Mouse (Mus musculus): Measurements from ENCODE around the gene Txnip. TPM values are rescaled to one million over a fixed set of nuclear protein-coding genes. Genes with fewer than 3 reads are reported as not detected.
"Not testable (repeated sequence)": the region's sequence is repeated elsewhere in the genome, so short reads cannot be mapped to it uniquely, and the experiment has no call there.

The Txnip gene
- 100 to 1,000 TPM; 346 to 908 (median 654) TPM for total RNA-seq (2022)

- DNase-seq (ENCODE audit: low spot score): peak; percentile 100
These were observed at the start of gene Txnip for GRCm38 (mm10) chr3:96557694-96558093. Gene Txnip, plus strand, starts transcription at chr3:96557957.

DNA sequence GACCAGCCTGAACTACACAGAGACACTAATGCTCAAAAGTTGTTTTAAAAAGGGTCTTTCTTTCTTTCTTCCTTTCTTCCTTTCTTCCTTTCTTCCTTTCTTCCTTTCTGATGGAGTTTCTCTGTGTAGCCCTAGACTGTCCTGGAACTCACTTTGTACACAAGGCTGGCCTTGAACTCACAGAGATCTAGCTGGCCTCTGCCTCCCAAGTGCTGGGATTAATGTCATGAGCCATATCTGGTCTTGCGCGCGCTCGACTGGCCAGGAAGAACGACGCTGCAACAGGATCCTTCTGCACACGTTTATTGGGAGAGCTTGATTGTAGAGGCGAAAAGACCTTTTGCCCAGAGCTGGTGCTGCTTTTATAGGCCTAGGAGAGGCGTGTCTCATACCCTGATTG is 49.8 kb upstream of the Txnip start:
- DNase-seq (ENCODE audit: low spot score): not testable (repeated sequence)

DNA sequence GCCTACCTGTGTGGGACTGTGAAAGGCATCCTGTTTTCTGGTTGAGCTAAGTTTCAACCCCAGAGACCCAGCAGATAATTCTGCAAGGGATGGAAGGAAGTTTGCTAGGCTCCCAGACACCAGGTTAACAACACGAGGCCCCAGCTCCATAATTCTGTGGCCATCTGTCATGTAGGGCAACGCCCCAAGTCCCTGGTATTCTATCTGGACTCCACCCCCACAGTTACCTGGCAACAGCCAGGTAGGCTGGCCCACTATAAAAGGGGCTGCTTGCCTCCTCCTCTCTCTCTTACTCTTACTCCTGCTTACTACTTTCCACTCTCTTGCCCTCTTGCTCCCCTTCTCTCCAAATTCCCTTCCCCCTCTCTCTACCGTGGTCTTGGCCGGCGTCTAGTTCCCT is 37.6 kb upstream of the Txnip start:
- DNase-seq (ENCODE audit: low spot score): no peak

GRCm38 (mm10) chr3:96522149-96522548 is 35.6 kb upstream of the Txnip start:
- DNase-seq (ENCODE audit: low spot score): no peak

- DNase-seq (ENCODE audit: low spot score): no peak
These were observed 33.5 kb upstream of the Txnip start for GRCm38 (mm10) chr3:96524028-96524810.

DNA sequence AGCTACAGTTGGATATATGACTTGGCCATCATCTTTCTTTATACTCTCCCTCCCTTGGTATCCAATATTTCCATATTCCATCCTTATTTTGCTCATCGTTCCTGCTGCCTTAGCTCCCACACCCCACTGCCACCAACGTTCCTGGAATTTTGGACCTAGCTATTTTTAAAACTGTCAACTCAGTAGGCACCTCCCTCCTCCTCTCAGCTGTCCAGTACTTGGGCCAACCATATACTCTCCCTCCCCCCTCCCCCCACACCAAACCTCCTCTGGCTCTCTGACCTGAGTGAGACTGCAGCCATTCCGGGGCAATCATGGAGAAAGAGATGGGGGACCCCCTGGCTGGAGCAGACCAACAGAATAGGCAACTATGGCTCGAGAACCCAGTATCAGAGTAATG is 32.8 kb upstream of the Txnip start, which contains the start of gene Hfe2:
Hfe2 (plus strand) TSS at position 259 of the 400 bp plus-strand sequence.
- no peak for DNase-seq (ENCODE audit: low spot score)

DNA sequence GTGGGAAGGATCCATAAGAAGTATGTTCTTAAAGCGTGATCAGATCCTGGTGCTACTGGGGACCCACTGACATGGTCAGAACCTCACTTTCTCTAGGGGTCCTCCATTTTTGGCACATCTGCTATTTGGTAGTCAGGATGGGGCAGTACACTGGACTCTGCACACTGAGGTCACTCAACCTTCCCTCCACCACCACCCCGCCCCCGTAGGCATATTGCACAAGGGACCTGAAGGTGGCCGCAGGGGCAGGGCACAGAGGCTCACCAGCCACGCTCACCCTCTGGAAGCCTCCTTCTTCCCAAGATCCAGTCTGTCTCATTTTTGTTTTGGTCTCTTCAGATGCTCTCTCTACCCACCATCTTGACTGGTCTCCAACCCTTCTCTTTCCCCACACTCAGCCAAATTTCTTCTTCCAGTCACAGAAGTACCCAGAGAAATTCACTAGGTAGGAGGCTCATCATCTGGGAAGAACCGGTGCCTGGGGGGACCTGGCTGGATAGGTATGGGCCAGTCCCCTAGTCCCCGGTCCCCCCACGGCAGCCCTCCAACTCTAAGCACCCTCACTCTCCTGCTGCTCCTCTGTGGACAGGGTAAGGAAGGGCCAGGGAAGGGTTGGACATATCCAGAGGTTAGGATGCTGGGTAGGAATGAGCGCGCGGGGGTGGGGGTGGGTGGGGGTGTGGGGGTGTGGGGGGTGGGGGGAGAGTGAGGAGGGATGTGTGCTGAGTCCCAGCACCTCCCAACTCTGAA is 31.6 kb upstream of the Txnip start:
- no peak for DNase-seq (ENCODE audit: low spot score)

GRCm38 (mm10) chr3:96526864-96527542 is 30.8 kb upstream of the Txnip start:
- no peak for DNase-seq (ENCODE audit: low spot score)

GRCm38 (mm10) chr3:96528506-96528905 is 29.3 kb upstream of the Txnip start:
- no peak for DNase-seq (ENCODE audit: low spot score)

DNA sequence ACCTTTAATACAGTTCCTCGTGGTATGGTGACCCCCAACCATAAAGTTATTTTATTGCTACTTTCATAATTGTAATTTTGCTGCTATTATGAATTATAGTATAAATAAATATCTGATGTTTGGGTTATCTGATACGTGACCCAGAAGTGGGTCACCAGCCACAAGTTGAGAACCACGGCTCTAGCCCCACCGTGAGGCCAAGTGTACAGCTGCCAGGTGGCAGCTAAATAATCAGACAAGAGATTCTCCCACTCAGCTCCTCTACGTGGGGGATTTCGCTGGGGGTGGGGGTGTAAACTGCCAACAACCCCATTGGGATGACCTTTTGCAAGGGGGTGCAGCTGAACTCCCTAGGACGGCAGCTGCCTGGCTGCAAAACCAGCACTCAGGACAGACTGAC is 25.7 kb upstream of the Txnip start:
- no peak for DNase-seq (ENCODE audit: low spot score)

GRCm38 (mm10) chr3:96534300-96534699 is 23.5 kb upstream of the Txnip start:
- no peak for DNase-seq (ENCODE audit: low spot score)

GRCm38 (mm10) chr3:96539316-96539715 is 18.4 kb upstream of the Txnip start:
- no peak for DNase-seq (ENCODE audit: low spot score)

- no peak for DNase-seq (ENCODE audit: low spot score)
These were observed 17.0 kb upstream of the Txnip start for GRCm38 (mm10) chr3:96540740-96541139.

DNA sequence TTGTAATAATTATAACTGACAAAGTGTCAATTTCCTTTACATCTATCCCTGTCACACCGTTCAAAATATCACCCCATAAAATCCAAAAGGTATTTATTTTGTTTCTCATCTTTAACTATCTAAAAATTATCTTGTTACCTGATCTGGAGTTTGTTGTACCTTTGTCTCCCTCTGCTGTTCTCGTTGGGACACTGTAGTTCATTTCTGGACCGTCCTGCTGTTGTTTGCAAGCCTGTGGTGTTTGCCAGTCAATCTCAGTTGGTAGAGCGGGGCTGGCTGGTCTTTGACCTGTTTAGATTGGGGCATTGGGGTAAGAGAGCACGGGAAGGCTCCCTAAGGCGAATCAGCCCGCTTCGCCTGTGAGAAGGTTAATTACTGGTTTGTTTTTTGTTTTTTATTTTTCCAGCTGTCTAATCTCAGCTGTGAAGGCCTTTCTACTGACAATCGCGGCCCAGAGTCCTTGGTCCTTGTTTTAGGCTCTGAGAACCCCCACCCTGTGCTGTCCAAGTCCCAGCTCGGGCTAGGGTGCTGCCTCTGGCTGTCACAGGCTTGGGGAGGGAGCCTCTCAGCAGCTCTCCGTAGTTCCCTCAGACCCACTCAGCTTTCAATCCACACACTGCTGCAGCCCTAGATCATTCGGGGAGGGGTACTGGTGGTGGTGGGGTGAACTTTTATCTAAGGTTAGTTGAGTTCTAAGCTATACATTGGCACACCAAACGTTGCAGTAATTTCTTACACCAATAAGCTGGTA is 16.3 kb upstream of the Txnip start:
- no peak for DNase-seq (ENCODE audit: low spot score)

DNA sequence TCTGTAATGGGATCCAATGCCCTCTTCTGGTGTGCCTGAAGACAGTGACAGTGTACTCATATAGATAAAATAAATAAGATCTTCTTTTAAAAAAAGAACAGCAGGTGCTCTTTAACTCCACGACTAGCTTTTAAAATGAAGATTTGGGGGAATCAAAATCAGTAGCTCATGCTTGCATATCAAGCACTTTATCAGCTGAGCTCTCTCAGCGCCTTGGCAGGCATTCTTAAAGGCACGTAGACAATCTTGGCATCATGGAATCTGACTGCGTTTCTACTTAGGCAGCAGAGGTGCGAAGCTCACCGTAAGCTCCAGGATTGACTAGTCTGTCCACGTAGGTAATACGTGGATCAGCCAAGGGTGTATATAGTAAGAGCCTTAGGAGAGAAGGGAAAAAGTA is 15.2 kb upstream of the Txnip start:
- DNase-seq (ENCODE audit: low spot score): no peak

DNA sequence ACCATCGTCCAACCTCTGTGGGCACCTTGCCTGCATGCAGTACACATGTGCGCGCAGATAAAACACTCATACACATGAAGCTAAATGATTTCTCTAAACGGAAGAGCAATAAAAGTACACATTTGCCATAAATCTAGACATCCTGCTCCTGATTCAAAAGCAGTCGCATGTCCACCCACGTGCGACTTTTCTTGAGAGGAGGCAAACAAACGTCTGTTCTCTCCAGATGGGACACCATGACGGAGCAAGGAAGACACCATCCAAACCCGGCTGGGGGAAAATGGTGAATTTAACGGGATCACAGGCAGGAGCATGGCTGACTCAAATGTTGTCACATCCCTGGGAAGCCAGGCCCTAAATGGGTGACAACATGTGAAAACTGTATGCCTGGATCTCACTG is 14.4 kb upstream of the Txnip start:
- DNase-seq (ENCODE audit: low spot score): no peak

DNA sequence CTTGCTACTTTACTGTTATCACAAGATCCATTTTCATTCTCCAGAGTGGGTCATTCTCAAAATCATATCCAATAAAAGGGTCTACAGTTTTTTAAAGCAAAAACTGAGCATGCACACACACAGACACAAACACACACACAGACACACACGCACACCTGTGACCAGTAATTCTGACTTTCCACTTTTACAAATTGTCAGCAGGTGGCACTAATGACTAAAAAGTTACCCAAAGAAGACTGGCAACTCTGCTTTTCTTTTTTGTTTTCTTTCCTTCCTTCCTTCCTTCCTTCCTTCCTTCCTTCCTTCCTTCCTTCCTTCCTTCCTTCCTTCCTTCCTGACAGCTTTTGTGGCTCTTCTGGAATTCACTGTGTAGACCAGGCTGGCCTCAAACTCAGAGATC is 12.2 kb upstream of the Txnip start:
- no peak for DNase-seq (ENCODE audit: low spot score)

DNA sequence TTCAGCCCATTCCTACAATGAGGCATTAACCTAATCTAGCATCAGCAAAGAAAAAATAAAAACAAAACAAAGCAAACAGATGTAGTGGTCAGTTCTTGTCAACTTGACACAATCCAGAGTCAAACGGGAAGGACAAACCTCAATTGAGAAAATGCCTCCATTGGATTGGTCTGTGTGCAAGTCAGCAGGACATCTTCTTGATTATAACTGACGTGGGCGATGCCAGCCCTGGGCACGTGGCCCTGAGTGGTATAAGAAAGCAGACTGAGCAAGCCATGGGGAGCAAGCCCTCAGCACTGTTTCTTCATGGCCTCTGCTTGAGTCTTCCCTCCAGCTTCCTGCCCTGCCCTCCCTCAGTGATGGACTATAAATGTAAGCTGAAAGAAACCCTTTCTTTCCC is 10.9 kb upstream of the Txnip start:
- no peak for DNase-seq (ENCODE audit: low spot score)

DNA sequence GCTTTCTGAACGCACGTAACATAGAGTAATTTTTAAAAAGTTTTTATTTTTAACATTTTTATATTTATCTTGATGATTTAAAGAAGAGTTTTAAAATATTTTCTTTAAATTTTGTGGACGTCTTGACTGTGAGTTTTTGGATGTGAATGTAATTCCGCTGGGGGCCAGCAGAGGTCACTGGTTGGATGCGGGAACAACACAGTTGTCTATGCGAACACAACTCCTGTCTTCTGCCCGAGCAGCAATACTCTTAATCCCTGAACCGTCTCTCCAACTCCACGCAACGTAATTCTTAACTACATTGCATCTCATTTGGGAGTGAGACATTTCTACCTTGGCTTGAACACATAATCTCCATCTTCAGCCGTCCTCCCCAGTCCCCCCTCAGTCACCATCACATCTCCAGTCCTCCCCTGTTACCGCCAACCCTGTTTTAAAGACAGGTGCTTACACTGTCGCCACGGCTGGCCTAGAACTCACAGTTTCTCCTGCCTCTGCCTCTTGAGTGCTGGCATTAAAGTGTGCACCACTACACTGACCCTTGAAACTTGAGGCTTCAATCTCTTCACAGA is 10.3 kb upstream of the Txnip start:
- no peak for DNase-seq (ENCODE audit: low spot score)

- no peak for DNase-seq (ENCODE audit: low spot score)
These were observed 8.9 kb upstream of the Txnip start for GRCm38 (mm10) chr3:96548824-96549223.

GRCm38 (mm10) chr3:96549346-96549745 is 8.4 kb upstream of the Txnip start:
- no peak for DNase-seq (ENCODE audit: low spot score)

All from heart, adult 8-10 months (tissue).